Mouse (Mus musculus) intestine, embryonic 14.5 days (tissue): Measurements from ENCODE around the gene Foxa2. TPM values are rescaled to one million over a fixed set of nuclear protein-coding genes. Genes with fewer than 3 reads are reported as not detected.

Experiments
- ATAC-seq: fragments of 200-750 bp; cut with Nextera tagmentation; replicated peaks from 2 replicates; pipeline ENCODE4 v1.8.0; 2017; ENCODE audit warnings: low read depth, moderate number of reproducible peaks, moderate TSS enrichment, moderate library complexity; ENCODE audit not compliant: low FRiP score, low TSS enrichment
- DNase-seq: peaks from one replicate; pipeline ENCODE4 v3.0.0-alpha.2; 2018; ENCODE audit warnings: low spot score
- H3K27ac ChIP-seq: fragments of 300-500 bp; sonication (generic); 2 replicates; pipeline ENCODE4 v1.5.1; 2014; ENCODE audit warnings: low read depth, mild to moderate bottlenecking, control low read depth
- H3K27me3 ChIP-seq: fragments of 300-500 bp; sonication (generic); replicated peaks from 2 replicates; pipeline ENCODE4 v1.6.1; 2014; ENCODE audit warnings: low read length, control low read depth; ENCODE audit not compliant: control insufficient read depth, insufficient read depth
- H3K36me3 ChIP-seq: fragments of 300-500 bp; sonication (generic); 2 replicates; pipeline ENCODE4 v1.6.1; 2014; ENCODE audit warnings: low read length, control low read depth; ENCODE audit not compliant: control insufficient read depth, insufficient read depth
- H3K4me1 ChIP-seq: fragments of 300-500 bp; sonication (generic); replicated peaks from 2 replicates; pipeline ENCODE4 v1.6.1; 2014; ENCODE audit warnings: low read length, control low read depth, mixed read lengths; ENCODE audit not compliant: control insufficient read depth, insufficient read depth
- H3K4me2 ChIP-seq: fragments of 300-500 bp; sonication (generic); 2 replicates; pipeline ENCODE4 v1.6.1; 2014; ENCODE audit warnings: low read length
- H3K4me3 ChIP-seq: fragments of 300-500 bp; sonication (generic); 2 replicates; pipeline ENCODE4 v1.5.1; 2014; ENCODE audit warnings: low read depth, low read length, control low read depth, mixed read lengths
- H3K9ac ChIP-seq: fragments of 300-500 bp; sonication (generic); 2 replicates; pipeline ENCODE4 v1.6.1; 2014; ENCODE audit warnings: mild to moderate bottlenecking, low read length
- H3K9me3 ChIP-seq: fragments of 300-500 bp; sonication (generic); 2 replicates; pipeline ENCODE4 v1.6.1; 2016; ENCODE audit warnings: low read length, control low read depth; ENCODE audit not compliant: control insufficient read depth
- WGBS: fragments of 180-500 bp; shearing (Covaris S2); extraction: QIAGEN DNeasy Blood & Tissue Kit; methylation state at CpG from one replicate; pipeline ENCODE4 v1.1.7; 2014; 5-methylcytosine and 5-hydroxymethylcytosine counted together
- polyA plus RNA-seq: library from polyadenylated mRNA; unstranded; fragments of >200 nt; fragmentation: Nextera tagmentation; extraction: Ambion mirVana; gene quantifications from 2 replicates; pipeline ENCODE4 v1.2.1, GENCODE M21; 2014

Gene Foxa2
- polyA plus RNA-seq, 1 experiment from 2014 or later = 6.5 TPM

GRCm38 (mm10) chr2:148048484-148049129 lies 1.8 kb upstream of the Foxa2 start:
- no peaks in the 10 kb centered on the region for H3K36me3 ChIP-seq
- no peaks in the 10 kb centered on the region for H3K9me3 ChIP-seq
- H3K4me1 ChIP-seq = 0 out of 2 replicates have a peak, but pooled peaks cover 5% of the 10 kb centered on the region
- no peak overlapping the region for H3K27ac ChIP-seq
- H3K4me3 ChIP-seq = peak overlapping the region; percentile 32
- WGBS = under 1% methylated on average over 41 of the region's 41 CpGs
- H3K9ac ChIP-seq = no peak overlapping the region
- ATAC-seq = peak; percentile 29; the same call in 1 of the 2 replicates
- H3K27me3 ChIP-seq = peaks cover 99% of the 10 kb centered on the region
- peak; percentile 89 for DNase-seq
- peak overlapping the region; percentile 51 for H3K4me2 ChIP-seq

GRCm38 (mm10) chr2:148047611-148048010 lies 842 bp upstream of the Foxa2 start:
- DNase-seq (no peak), ATAC-seq (no peak)
- Histone ChIP-seq H3K4me2 (no peak overlapping the region), H3K4me3 (no peak overlapping the region), H3K27me3 (peaks cover 99% of the 10 kb centered on the region), H3K27ac (no peak overlapping the region), H3K9me3 (no peaks in the 10 kb centered on the region), H3K4me1 (0 out of 2 replicates have a peak, but pooled peaks cover 5% of the 10 kb centered on the region), H3K36me3 (no peaks in the 10 kb centered on the region), H3K9ac (no peak overlapping the region)
- WGBS = 23% methylated on average over 8 of the region's 8 CpGs

GRCm38 (mm10) chr2:148045937-148046798 lies 601 bp downstream of the Foxa2 start:
- WGBS = under 1% methylated on average over 64 of the region's 65 CpGs
- Histone ChIP-seq H3K36me3 (no peaks in the 10 kb centered on the region), H3K27me3 (peaks cover 99% of the 10 kb centered on the region), H3K4me2 (peak overlapping the region; percentile 61), H3K27ac (peak overlapping the region; percentile 47; the same call in 1 of the 2 replicates), H3K9ac (0 out of 2 replicates have a peak overlapping the region, but pooled peaks have one; percentile 10), H3K4me1 (0 out of 2 replicates have a peak, but pooled peaks cover 5% of the 10 kb centered on the region), H3K9me3 (no peaks in the 10 kb centered on the region), H3K4me3 (peak overlapping the region; percentile 41)
- peak; percentile 66 for ATAC-seq
- DNase-seq = peak; percentile 76

- Histone ChIP-seq H3K27me3 (peaks cover 99% of the 10 kb centered on the region), H3K36me3 (no peaks in the 10 kb centered on the region), H3K4me3 (peak overlapping the region; percentile 41), H3K27ac (peak overlapping the region; percentile 47; the same call in 1 of the 2 replicates), H3K9me3 (no peaks in the 10 kb centered on the region), H3K4me1 (0 out of 2 replicates have a peak, but pooled peaks cover 5% of the 10 kb centered on the region), H3K9ac (no peak overlapping the region; the same call in 1 of the 2 replicates), H3K4me2 (peak overlapping the region; percentile 61)
- WGBS = under 1% methylated on average over 25 of the region's 25 CpGs
- ATAC-seq (peak; percentile 56), DNase-seq (no peak)
These were observed 1.2 kb downstream of the Foxa2 start for GRCm38 (mm10) chr2:148045543-148045936.

- Histone ChIP-seq H3K27me3 (peaks cover 99% of the 10 kb centered on the region), H3K4me1 (0 out of 2 replicates have a peak, but pooled peaks cover 5% of the 10 kb centered on the region), H3K4me2 (peak overlapping the region; percentile 61), H3K4me3 (peak overlapping the region; percentile 41), H3K36me3 (no peaks in the 10 kb centered on the region), H3K9me3 (no peaks in the 10 kb centered on the region), H3K9ac (peak overlapping the region; percentile 25), H3K27ac (no peak overlapping the region; the same call in 1 of the 2 replicates)
- whole genome bisulfite sequencing = under 1% methylated on average over 26 of the region's 26 CpGs
- DNase-seq (peak; percentile 73), ATAC-seq (0 out of 2 replicates have a peak, but pooled peaks have one; percentile 8)
These were observed 1.8 kb downstream of the Foxa2 start for GRCm38 (mm10) chr2:148044877-148045539.

- DNase-seq (peak; percentile 70), ATAC-seq (no peak)
- Histone ChIP-seq H3K27ac (no peak overlapping the region), H3K4me2 (peak overlapping the region; percentile 61), H3K27me3 (peaks cover 100% of the 10 kb centered on the region), H3K36me3 (no peaks in the 10 kb centered on the region), H3K4me3 (peak overlapping the region; percentile 41), H3K9ac (no peak overlapping the region), H3K4me1 (0 out of 2 replicates have a peak, but pooled peaks cover 5% of the 10 kb centered on the region), H3K9me3 (no peaks in the 10 kb centered on the region)
- 6% methylated on average over 71 of the region's 71 CpGs for WGBS
These were observed 2.5 kb downstream of the Foxa2 start for GRCm38 (mm10) chr2:148043976-148044876.

GRCm38 (mm10) chr2:148043271-148043975 lies 3.3 kb downstream of the Foxa2 start:
- Histone ChIP-seq H3K27ac (no peak overlapping the region), H3K27me3 (peaks cover 100% of the 10 kb centered on the region), H3K4me1 (0 out of 2 replicates have a peak, but pooled peaks cover 5% of the 10 kb centered on the region), H3K9ac (no peak overlapping the region), H3K9me3 (no peaks in the 10 kb centered on the region), H3K4me2 (peak overlapping the region; percentile 61), H3K4me3 (no peak overlapping the region), H3K36me3 (no peaks in the 10 kb centered on the region)
- DNase-seq (peak; percentile 62), ATAC-seq (no peak)
- 18% methylated on average over 17 of the region's 17 CpGs for WGBS
